Mouse (Mus musculus): ENCODE results near the gene Mapk12.

- TF ChIP-seq CTCF (IDR thresholded peaks at IDR 0.05; ENCODE audit: low read depth) (no peak), EP300 (IDR thresholded peaks at IDR 0.05; ENCODE audit: low read depth) (no peak)
Measured at GRCm38 (mm10) chr15:89149271-89150040, 9.0 kb upstream of the Mapk12 start, which contains the start of gene Mapk11.

Measured in heart, postnatal 0 days (tissue).